ENCODE assay signal across 28 mouse cellular contexts in the genomic region with DNA sequence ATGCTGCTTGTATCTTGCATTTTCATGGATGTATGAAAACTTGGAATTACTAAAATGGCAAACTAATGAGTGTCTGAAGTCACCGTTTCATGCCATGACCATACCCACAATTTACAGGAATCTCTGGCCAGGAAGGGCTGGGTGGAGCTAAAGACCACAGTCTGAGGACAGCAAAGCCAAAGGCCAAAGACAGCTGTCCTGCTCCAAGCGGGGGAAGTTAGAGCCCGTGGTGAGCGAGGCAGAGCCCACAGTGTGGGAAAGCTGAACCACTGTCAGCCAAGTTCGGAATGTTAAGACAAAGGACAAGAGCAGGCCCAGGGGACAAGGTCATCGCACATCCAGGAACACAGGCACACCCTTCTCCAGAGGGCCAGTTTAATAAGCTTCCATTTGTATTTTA. TPM values are rescaled to one million over a fixed set of nuclear protein-coding genes. Genes with fewer than 3 reads are reported as not detected.
DNase-seq lines count a peak whose midpoint lies in the region; ATAC-seq and TF ChIP-seq lines count a peak whose summit lies in the region.
"Had no signal": no experiment of that assay in that cellular context is flagged by ENCODE, and none has a peak within 500 bp of the region (broad histone marks: within the 10 kb centered on the region; RNA-seq: fewer than 3 reads in every experiment).

No protein-coding gene starts in this region.

- DNase-seq in ES-CJ7 (ENCODE audit: low read depth, low spot score) (peak; percentile 19), ZHBTc4 (ENCODE audit: low read depth, low spot score) (peak; percentile 39)
- DNase-seq in cerebellum, postnatal 10 days: no peak
- DNase-seq in thymus, adult 18-20 months: no peak
- DNase-seq: adrenal gland, adult 8-10 months; adrenal gland, postnatal 25 days; cerebellum, adult 11 months; cerebellum, adult 2 months; cerebellum, adult 9-11 months; gastrocnemius, postnatal 10 days; gastrocnemius, postnatal 36 days; heart, adult 18-20 months; heart, postnatal 10 days; heart, postnatal 4 days; kidney, adult 18-20 months had no signal

- peak overlapping the region; percentile 15 for H3K4me2 ChIP-seq in myocyte (ENCODE audit: low read depth)
- H3K4me2 ChIP-seq: forebrain, embryonic 13.5 days; heart, embryonic 12.5 days; heart, embryonic 15.5 days; hindbrain, embryonic 14.5 days had no signal

- no peak overlapping the region for H3ac ChIP-seq in myocyte (ENCODE audit: control insufficient read depth, insufficient read length)

- no peak for TF ChIP-seq POLR2A in myocyte (IDR thresholded peaks at IDR 0.05; ENCODE audit: insufficient read length, low read depth)

- H3K4me3 ChIP-seq in megakaryocyte, embryonic 14.5 days (replicated peaks): peak overlapping the region; percentile 25
- H3K4me3 ChIP-seq in myocyte: no peak overlapping the region
- H3K4me3 ChIP-seq: forebrain, embryonic 10.5 days; forebrain, embryonic 13.5 days; heart, embryonic 12.5 days; heart, embryonic 15.5 days had no signal

- peaks cover 16% of the 10 kb centered on the region for H3K27me3 ChIP-seq in megakaryocyte, embryonic 14.5 days (replicated peaks)
- H3K27me3 ChIP-seq in myocyte (ENCODE audit: control insufficient read depth, insufficient read depth, insufficient read length): no peaks in the 10 kb centered on the region
- H3K27me3 ChIP-seq: CH12.LX; forebrain, embryonic 13.5 days; heart, embryonic 12.5 days; heart, embryonic 15.5 days had no signal

- peaks cover 17% of the 10 kb centered on the region for H3K9me3 ChIP-seq in megakaryocyte, embryonic 14.5 days
- H3K9me3 ChIP-seq: forebrain, embryonic 10.5 days; forebrain, embryonic 13.5 days; heart, embryonic 12.5 days; heart, embryonic 15.5 days had no signal

- ATAC-seq in megakaryocyte, adult 5-6 weeks (ENCODE audit: poor library complexity, severe bottlenecking): no peak
- no peak for ATAC-seq in activated CD4-positive, CD25-positive, alpha-beta regulatory T cell, adult 4 months
- ATAC-seq: forebrain, embryonic 13.5 days; forebrain, embryonic 16.5 days; hindbrain, postnatal 0 days; intestine, embryonic 16.5 days had no signal

- peaks cover 2% of the 10 kb centered on the region for H3K36me3 ChIP-seq in megakaryocyte, embryonic 14.5 days (replicated peaks; ENCODE audit: low read length)
- H3K36me3 ChIP-seq in myocyte (ENCODE audit: control insufficient read depth, insufficient read depth): no peaks in the 10 kb centered on the region
- H3K36me3 ChIP-seq: forebrain, embryonic 10.5 days; heart, embryonic 12.5 days; heart, embryonic 15.5 days had no signal

- no peaks in the 10 kb centered on the region for H3K79me2 ChIP-seq in myocyte (ENCODE audit: control insufficient read depth, insufficient read depth)

- H3K4me1 ChIP-seq in megakaryocyte, embryonic 14.5 days: peaks cover 26% of the 10 kb centered on the region
- H3K4me1 ChIP-seq: forebrain, embryonic 13.5 days; heart, embryonic 12.5 days; heart, embryonic 15.5 days had no signal

TF ChIP-seq in myocyte, 11 proteins besides CTCF, POLR2A, EP300 and RAD21:
- TF ChIP-seq TCF12 (IDR thresholded peaks at IDR 0.05; ENCODE audit: insufficient read depth, poor library complexity, severe bottlenecking): peak; percentile 45
- no peak for TF ChIP-seq REST (IDR thresholded peaks at IDR 0.05; ENCODE audit: insufficient read depth, insufficient read length)
- TF ChIP-seq MYOD1 (IDR thresholded peaks at IDR 0.05; ENCODE audit: control insufficient read depth in 1 of 3, insufficient read length in 2 of 3, low read depth in 2 of 3): peak; percentile 11 to 91 (median 79)
- TF ChIP-seq MYOG (IDR thresholded peaks at IDR 0.05; ENCODE audit: control insufficient read depth in 1 of 3, insufficient read depth in 1 of 3, insufficient read length in 2 of 3, low read depth in 2 of 3): peak in 2 of 3 experiments; percentile 68 to 98

RNA-seq across cellular contexts. Expression of a gene that starts 45.7 kb away (rescaled TPM):
- 2.7 and 3.4 TPM in 2 replicates for polyA plus RNA-seq in megakaryocyte, embryonic 14.5 days (2012; ENCODE audit: insufficient read depth, low replicate concordance)
- total RNA-seq in megakaryocyte, adult 5-6 weeks (2015): 7.8 and 8.2 TPM in 2 replicates
- total RNA-seq in megakaryocyte, adult 5-6 weeks (2017): 18.7 and 19.8 TPM in 2 replicates
- polyA plus RNA-seq in myocyte (2012; fragmentation: generic; extraction: Trizol): 6.8 TPM
- polyA plus RNA-seq in activated CD4-positive, CD25-positive, alpha-beta regulatory T cell, adult 4 months (2017; shearing (Covaris generic)): 10 to 100 TPM; 15.0 to 18.8 TPM

Comparison
In these comparisons a context has a peak if more than half of its experiments do, and no peak if none do; other contexts are left out.
1. DNase-seq: peak in ES-CJ7 (single experiment) and ZHBTc4 (single experiment); none in cerebellum, postnatal 10 days (0 of 2) and thymus, adult 18-20 months (0 of 2).